Mouse (Mus musculus) G1E (cell line): ENCODE results near the gene Itga3.

Source experiments
- CTCF ChIP-seq: IDR thresholded peaks from 2 replicates; pipeline ENCODE4 v1.5.1; 2012; ENCODE audit warnings: low read depth, low read length, inconsistent platforms, mixed read lengths
- GATA1 ChIP-seq: IDR thresholded peaks from 2 replicates; pipeline ENCODE4 v1.6.1; 2012; ENCODE audit warnings: borderline replicate concordance, low read length, inconsistent platforms, mixed read lengths
- POLR2AphosphoS5 ChIP-seq: IDR thresholded peaks from 2 replicates; pipeline ENCODE4 v1.6.1; 2012; ENCODE audit warnings: low read depth, low read length, inconsistent platforms; ENCODE audit not compliant: insufficient replicate concordance
- TAL1 ChIP-seq: conservative IDR thresholded peaks from 2 replicates; pipeline ENCODE4 v1.6.1; 2012; ENCODE audit warnings: low read depth, low read length, inconsistent platforms, mixed read lengths

GRCm38 (mm10) chr11:95104266-95104665 lies 27.7 kb upstream of the Itga3 start:
- TF ChIP-seq POLR2AphosphoS5 = no peak
- no peak for TF ChIP-seq CTCF
- TF ChIP-seq TAL1 = no peak; the same call in 1 of the 2 replicates
- TF ChIP-seq GATA1 = no peak
